Mouse (Mus musculus) lung, adult 18-20 months (tissue): ENCODE data around the gene Arhgef10l.
"Not testable (repeated sequence)": the region's sequence is repeated elsewhere in the genome, so short reads cannot be mapped to it uniquely, and the experiment has no call there.

ENCODE experiments used
- DNase-seq, 2 experiments: peaks; one replicate each; pipeline ENCODE4 v3.0.0; 2022; ENCODE audit warnings: mixed read lengths in 2 of 2

Gene Arhgef10l

DNA sequence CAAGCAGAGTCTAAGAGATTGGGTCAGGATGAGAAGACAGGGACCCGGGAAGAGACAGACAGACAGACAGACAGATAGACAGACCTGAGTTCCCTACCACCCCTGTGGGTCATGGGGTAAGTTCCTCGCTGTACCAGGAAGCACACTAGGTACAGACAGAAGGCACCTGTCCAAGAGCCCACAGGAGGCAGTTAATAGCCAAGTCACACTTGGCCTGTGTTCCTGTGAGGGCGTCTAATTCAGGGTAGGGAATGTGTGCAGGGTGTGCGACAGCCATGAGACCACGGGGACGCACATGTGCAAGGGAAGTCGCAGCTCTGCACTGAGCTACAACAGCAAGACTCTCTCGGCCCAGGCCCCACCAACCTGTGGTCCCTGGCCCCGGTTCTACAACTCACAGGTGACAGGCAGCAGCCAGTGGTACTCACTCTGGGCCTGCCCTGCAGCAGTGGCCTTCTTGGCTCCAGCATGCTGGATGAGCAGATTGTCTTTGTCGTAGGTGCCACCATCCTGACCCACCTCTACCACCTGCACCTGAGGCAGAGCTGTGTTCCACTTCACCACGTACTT is 97.8 kb downstream of the Arhgef10l start:
- no peak for DNase-seq

DNA sequence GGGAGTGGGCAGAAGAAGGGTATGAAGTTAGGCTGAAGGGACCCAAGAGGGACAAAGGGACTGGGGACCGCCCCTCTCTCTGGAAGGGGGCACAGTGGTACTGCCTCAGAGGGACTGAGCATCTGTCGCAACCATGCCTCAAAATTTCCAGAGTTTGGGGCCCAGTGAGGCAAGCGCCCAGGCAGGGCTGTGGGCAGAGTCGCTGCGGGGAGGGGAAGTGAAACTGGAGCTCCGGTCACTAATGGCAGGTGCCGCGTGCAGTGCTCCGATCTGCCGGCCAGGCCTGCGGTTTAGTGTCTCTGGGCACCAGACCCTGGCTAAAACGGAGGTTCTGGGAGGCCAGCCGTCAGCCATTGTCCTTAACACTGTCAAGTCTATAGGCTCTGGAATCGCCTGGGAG is 99.0 kb downstream of the Arhgef10l start:
- peak; percentile 41 to 61 for DNase-seq

DNA sequence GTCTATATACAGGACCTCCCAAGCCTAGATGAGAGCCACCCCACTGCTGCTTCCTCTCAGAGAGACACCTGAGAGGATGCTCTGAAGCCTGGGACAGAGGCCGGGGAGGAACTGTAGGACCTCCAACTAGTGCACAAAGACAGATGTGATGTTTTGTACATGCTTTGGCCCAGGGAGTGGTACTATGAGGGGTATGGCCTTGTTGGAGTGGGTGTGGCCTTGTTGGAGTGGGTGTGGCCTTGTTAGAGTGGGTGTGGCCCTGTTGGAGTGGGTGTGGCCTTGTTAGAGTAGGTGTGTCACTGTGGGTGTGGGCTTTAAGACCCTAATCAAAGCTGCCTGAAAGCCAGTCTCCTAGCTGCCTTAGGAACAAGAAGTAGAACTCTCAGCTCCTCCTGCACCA is 101.4 kb downstream of the Arhgef10l start:
- DNase-seq = not testable (repeated sequence)

DNA sequence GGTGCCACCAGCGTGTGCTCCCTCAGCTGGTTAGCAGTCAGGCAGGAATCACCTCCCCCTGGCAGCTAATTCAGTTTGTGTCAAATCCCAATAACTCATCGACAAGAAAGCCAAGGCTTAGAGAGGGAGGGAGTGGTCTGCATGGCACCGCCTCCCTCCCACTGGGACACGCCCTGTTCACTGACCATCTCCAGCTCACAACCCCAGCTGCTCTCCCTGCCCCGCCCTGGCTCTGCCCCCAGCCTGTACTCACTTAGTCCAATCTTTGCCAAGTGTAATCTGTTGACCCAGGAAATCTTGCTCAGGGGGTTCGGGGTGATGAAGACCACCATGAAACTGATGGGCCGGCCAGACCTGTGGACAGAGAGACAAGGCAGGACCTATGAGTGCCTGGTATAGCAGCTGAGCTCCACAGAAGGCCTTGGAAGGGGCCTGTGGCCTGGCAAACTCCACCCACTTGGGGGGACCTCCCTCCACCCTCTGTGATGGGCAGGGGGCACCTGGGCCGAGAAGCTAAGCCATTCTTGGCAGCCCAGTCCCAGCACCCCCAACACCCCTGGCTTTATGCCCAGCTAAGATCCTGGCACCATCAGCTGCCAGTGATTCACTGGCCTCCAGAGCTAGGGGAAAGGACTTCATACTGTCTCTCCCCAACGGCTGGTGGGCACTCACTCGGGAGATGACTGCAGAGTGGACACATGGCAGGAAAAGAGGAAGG is 103.2 kb downstream of the Arhgef10l start:
- no peak for DNase-seq

DNA sequence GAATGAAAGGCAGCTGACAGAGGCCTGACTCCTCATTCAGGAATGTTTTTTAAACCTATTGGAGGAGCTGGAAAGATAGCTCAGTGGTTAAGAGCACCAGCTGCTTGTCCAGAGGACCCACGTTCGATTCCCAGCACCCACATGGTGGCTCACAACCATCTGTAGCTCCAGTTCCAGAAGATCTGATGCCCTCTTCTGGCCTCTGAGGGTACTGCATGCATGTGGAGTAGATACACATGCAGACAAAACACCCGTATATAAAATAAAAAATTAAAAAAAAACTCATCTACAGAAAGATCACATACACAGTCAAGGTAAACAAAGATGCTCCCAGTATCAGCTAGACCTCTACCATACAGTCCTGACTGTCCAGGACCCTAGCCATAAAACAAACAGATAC is 104.1 kb downstream of the Arhgef10l start:
- DNase-seq = no peak

DNA sequence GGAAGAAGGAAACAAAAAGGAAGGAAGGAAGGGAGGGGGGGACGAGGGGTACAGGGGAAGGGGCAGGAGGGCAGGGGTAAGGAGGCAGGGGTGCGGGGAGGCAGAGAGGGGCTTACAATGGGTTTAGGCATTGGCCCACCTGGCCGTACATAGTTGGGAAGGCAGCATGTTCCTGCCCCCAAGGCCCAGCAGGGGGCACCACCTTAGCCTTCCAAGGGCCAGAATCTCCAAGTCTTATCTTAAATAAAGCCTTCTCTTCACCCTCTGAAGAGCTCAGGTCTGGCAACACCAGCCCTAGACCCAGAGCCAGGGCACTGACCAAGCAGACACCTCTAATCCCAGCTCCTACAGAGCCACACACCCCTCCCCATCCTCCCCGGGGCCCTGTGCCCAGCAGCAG is 106.0 kb downstream of the Arhgef10l start:
- no peak for DNase-seq

DNA sequence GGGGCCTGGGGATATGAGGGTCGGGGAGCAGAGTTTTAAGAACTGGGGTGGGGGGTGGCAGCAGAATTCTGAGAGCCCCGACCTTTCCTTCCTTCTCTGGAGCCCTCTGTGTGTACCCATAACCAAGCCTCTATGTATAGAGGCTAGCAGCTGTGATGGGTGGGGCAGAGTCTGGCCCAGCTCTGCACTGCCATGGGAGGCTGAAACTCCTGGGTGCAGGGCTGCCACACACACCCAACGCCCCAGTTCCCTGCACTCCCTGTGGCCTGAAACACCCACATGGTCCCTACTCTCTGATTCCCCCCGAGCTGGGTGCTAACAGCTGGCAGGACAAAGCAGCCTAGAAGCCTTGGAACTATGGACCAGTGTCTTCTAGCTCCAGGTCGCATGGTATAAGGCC is 107.6 kb downstream of the Arhgef10l start:
- no peak for DNase-seq

DNA sequence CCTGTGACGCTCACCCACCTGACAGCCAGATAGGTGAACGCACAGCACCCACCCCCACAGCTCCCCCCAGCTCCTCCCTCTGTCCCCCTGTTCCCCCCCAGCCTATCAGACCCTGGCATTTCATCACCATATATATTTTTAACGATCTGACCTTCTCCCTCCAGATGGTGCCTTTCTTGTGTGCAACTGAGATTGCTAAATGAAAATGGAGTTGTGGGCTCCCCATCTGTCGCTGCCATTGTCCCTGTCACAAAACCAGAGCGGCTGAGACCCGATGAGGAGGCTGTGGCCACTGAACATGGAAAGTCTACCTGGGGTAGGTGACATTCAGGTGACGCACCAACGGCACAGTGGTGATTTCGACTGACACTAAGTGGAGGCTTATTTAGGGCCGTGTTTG is 109.3 kb downstream of the Arhgef10l start:
- DNase-seq = no peak

DNA sequence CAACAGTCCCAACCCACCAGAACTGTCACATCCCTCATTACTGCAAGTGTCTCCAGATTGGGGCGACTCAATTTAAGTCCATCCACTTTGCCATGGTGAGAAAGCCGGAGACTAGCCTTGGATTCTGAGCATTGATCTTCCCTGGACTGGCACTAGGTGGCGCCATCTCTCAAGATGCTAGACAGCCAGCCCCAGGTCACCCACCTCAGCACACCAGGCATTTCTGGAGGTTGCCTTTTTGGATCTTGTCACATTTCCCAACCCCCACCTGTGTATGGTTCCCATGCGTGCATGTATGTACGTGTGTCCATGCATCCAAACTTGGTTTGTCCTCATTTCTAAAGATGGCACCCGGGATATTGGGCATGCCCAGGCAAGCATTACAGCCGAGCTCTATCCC is 110.5 kb downstream of the Arhgef10l start:
- DNase-seq = peak; percentile 42 to 54

DNA sequence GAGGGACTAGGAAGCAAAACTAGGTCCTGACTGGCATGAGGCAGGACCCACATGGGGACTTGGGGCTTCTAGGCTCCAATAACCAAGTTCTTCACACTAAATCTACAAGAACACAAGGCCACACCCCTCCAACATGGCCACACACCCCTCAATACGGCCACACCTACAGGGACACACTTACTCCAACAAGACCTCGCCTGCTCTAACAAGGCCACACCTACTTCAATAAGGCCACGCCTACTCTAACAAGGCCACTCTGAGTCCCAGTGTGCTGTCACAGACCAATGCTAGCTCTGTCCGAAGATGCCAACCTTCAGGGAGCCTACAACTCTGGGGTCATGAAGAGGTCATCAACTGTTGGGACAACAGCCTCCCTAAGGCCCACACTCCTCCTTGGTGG is 111.3 kb downstream of the Arhgef10l start:
- no peak for DNase-seq

DNA sequence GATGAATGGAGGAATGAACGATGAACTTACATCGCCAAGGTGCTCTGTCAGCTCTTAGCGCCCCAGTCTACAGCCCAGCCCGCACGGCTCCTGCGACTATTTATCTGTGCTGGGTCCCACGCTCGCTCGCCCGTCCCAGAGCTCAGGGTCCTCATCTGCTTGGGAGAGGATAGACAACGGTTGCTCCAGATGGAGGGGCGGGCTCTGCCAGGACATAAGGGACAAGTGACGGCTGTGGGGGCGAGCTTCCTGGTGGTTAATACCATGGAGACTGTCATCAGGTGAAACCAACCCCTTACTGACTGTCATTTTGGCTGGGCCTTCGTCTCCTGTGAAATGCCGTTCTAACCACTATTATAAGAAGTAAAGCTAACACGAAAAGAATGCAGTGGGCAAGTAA is 114.0 kb downstream of the Arhgef10l start:
- DNase-seq = no peak

DNA sequence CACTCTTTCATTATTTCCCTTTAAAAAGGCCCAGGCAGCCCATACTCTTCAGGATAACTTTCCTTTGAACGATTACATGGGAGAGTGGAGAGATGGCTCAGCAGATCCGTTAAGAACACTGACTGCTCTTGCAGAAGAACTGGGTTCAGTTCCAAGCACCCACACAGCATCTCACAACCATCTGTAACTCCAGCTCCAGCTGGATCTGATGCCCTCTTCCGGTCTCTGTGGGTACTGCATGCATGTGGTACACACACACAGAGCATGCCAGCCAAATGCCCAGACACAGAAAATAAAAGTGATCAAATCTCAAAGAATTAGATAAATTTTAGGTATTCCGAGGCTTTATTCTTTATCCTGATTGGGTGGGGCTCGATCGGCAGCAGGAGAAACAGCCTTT is 115.1 kb downstream of the Arhgef10l start:
- no peak for DNase-seq

DNA sequence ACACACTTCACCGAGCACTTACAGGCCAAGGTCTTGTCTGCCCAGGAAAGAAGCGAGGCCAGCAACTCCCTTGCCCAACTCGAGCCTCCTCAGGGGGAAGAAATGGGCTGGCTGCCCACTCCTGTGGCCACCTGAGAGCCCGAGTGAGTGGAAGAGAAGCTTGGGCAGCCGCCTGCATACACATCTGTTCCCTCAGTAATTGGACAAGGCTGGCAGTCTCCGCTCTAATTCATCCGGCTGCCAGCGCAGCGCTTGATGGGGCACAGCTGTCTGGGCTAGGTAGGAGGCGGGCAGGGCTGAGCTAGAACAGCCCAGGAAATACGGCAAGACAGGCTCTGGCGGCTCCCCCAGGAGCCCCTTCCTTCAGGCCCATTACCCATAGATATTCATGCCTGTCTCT is 115.8 kb downstream of the Arhgef10l start:
- DNase-seq = peak; percentile 21 to 56

DNA sequence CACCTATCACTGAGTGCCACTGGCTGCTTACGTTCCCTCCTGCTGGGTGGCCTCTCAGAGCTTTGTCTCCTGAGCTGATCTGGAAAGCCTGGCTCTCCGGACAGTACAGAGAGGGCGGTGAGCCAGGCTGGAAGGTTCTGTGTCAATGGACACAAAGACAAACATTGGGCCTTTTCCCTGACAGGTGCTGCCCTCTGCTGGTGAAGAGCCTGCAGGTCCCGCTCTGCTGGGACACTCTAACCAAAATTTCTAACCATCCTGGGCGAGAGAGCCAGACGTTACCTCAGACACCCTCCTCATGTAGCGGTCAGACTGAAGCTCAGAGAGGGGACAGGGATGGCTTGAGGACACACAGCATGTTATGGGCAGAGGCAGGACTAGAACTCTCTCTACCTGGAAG is 118.3 kb downstream of the Arhgef10l start:
- DNase-seq = peak; percentile 47 to 50

DNA sequence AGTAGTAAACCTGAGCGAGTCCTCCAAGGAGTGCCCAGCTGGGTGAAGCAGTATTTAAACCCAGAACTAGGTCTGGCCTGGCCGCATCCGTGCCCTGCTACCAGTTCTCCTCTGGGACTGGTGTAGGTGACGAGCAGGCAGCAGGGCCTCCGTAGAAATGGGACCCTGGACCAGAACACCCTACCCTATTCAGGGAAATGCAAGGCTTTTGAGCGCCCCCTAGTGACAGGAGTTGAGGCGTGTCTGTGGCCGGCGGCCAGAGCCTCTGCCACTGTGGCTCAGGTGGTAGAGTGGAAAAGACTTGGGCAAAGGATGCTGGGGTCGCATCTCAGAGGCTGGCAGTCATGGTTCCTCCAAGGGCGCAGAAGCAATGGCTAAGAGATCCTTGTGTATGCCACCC is 126.7 kb downstream of the Arhgef10l start:
- DNase-seq = peak; percentile 25 to 27

DNA sequence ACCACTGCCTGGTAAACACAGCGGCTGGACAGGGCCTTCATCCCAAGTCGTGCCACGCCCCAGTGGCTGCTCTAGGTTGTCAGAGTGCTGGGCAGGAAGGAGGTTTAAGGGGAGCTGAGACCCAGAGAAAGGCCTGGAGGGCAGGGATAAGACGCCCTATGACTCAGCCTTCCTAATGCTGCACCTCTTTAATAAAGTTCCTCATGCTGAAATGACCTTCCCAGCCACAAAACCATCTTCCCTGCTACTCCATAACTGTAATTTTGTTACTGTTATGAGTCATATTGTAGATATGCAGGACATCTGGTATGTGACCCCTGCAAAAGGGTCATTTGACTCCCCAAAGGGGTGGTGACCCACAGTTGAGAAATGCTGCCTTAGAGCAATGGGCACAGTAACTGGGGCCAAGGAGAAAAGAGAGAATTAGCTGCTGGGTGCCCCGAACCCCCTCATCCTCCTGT is 128.2 kb downstream of the Arhgef10l start:
- DNase-seq = no peak

DNA sequence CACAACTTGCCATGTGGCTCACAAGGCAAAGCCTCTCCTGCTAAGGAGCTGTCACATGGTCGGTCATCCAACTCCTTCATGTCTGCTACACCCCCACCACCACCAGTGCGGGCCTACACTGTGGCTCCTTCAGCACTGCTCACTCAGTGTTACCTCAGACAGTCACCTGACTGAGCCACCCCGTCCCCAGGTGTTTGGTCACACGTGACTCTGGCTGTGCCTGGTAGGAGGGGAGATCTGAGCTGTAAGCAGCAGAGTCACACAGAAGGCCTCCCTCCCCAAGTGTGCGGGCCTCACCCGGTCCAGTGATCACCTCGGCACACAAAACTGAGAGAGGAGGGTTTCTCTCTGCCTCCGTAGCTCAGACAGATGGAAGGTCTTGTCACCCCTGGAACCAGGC is 130.5 kb downstream of the Arhgef10l start:
- DNase-seq = no peak

DNA sequence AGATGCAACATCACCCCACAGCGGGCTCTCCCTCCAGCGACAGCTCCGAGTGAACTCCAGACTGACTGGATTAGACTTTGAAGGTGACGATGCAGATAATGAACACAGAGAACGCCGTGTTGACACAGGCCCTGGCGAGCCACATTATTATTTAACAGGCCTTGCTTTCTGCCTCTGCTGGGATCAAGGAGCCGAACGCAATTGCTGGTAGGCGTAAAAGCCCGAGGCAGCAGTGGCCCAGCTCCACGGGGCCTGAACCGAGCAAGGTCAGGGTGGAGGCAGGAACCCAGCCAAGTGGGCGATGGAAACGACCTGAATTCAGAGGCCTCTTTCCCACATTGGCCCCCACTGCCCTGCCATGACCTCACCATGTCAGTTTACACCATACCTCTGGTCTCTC is 133.5 kb downstream of the Arhgef10l start:
- no peak for DNase-seq

DNA sequence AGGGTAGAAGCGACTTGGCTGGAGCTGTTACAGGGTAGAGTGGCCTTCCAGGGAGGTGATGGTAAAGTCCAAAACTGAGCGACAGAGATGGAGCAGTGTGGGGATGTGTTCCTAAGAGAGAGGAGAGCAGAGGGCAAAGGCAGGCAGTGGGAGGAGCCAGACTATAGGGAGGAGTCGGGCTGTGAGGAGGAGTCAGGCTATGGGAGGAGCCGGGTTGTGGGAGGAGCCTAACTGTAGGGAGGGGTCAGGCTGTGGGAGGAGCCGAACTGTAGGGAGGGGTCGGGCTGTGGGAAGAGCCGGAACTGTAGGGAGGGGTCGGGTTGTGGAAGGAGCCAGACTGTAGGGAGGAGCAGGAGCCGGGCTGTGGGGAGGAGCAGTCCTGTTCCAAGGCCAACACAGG is 134.8 kb downstream of the Arhgef10l start:
- no peak for DNase-seq

DNA sequence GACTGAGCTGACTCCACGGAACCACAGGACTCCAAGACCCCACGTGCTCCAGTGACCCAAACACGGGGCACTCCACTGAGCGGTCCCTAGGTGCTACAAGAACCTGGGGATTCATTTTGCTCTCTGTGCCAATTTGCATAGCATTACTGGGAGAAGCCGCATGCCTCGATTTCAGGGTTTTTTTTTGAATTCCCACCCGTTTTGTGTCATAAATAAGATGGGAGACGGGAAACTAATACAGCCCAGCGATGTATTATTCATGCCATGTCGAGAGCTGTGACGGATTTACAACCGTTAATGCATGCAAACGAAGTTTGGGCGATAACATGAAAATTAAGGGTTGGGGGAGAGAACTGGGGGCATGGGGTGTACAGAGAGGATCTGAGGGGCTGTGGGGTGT is 136.1 kb downstream of the Arhgef10l start:
- DNase-seq = no peak

DNA sequence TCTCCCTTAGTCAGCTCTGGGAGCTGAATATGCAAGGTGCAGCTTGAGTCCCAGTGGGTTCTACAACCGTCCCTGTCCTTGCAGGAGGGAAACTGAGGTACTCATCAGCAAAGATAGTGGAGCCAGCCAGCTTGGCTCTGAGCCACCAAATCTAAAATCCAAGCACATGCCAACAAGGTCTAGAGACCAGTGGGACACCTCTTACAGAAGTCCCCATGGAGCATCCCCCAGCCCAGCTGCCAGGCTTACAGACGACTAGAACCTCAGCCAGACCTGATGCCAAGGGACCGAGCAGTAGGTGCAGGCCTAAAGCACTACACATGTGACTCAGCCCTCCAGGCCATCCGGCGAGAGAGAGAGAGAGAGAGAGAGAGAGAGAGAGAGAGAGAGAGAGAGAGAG is 137.4 kb downstream of the Arhgef10l start:
- DNase-seq = no peak

DNA sequence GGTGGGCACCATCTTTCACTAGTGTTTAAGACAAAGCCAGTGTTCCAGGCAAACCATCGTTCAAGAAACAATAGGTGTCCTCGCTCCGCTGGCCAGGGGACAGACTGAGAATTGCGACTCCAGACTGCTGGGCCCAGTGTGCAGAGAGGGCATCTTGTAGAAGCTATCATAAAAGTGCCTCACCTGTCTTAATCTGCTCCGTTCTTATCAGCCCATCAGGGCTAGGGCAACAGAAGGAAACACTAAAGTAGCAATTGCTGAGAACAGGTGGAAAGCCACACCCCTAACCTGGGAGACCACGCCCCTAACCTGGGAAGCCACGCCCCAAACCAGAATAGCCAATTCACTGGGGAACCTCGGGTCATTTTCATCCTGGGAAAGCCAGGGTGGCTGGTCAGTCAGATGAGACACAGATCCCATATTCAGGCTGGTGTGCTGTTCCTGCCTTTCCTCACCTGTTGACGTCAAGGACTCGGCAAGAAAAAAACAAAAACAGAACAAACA is 140.1 kb downstream of the Arhgef10l start:
- DNase-seq = no peak

DNA sequence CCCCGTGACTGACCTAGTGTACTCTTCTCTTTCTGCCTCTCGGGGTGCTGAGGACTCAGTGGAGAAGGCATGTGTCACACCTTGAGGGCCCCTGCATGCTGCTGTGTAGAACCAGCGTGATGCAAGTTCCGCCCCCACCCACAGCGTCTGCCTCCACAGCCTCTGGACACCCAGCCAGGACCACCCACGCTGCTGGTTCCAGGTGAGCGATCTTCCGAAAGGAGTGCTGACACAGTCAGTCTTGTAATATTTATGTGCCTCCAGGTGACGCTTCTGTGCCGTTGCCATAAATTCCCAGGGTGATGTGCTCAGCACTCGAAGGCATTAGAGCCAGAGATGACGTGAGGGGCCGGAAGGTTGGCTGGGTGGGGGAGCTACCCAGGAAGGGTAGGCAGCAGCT is 140.9 kb downstream of the Arhgef10l start:
- no peak for DNase-seq

DNA sequence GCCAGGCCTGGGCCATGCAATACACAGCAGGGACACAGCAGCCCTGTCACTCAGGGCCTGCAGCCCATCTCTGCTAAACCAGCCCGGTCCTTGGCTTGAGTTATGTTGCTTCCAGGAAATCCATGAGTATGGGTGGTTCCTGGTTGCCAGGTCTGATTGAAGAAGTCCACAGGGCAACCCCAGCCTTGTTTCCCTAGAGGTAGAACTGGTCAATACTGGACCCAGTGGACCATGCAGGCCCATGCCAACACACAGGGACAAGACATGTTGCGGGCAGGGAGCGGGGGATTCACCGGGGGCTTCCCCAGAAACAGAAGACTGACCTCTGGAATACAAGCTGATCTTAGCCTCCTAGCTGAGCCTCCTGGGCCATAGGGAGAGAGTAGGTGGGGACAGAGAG is 142.9 kb downstream of the Arhgef10l start:
- DNase-seq = no peak

DNA sequence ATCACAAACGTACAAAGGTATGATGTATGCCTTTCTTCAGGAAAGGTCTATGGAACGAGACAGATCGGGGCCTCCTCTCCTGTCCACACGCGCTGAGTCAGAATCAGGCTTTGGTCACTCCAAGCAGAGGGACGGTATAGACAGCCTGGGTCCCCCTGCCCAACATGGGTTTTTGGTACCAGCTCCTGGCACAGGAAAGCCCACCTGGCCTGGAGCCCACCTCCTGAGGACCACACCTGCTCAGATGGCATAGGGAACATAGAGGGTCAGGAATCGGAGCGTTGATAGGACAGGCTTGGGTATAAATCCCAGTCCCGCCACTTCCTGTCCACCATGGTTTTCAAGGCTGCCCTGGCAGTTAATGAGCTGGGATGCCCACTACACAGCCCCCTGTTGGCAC is 145.1 kb downstream of the Arhgef10l start:
- no peak for DNase-seq
